Mouse (Mus musculus) embryonic facial prominence, embryonic 13.5 days (tissue): ENCODE measurements at regions not wholly inside any gene's neighbourhood (a gene's known extent, or its start where the extent isn't known, plus 50 kb on each side); places are given as distances from the start of the nearest gene placed in this dataset.

ENCODE experiments used
- ATAC-seq: fragments of 200-750 bp; cut with Nextera tagmentation; 2 replicates; pipeline ENCODE4 v1.8.0; 2017; ENCODE audit warnings: low read depth; ENCODE audit not compliant: insufficient number of reproducible peaks, insufficient read depth, low FRiP score, low TSS enrichment
- H3K27ac ChIP-seq: fragments of 300-500 bp; sonication (generic); 2 replicates; pipeline ENCODE4 v1.5.1; 2015; ENCODE audit warnings: moderate library complexity, mild to moderate bottlenecking, inconsistent platforms
- H3K27me3 ChIP-seq: fragments of 300-500 bp; sonication (generic); 2 replicates; pipeline ENCODE4 v1.6.1; 2015; ENCODE audit warnings: mild to moderate bottlenecking, inconsistent platforms
- H3K36me3 ChIP-seq: fragments of 300-500 bp; sonication (generic); 2 replicates; pipeline ENCODE4 v1.6.1; 2015; ENCODE audit warnings: mild to moderate bottlenecking, inconsistent platforms
- H3K4me1 ChIP-seq: fragments of 300-500 bp; sonication (generic); 2 replicates; pipeline ENCODE4 v1.6.1; 2015; ENCODE audit warnings: inconsistent platforms
- H3K4me2 ChIP-seq: fragments of 300-500 bp; sonication (generic); 2 replicates; pipeline ENCODE4 v1.6.1; 2015; ENCODE audit warnings: moderate library complexity, mild to moderate bottlenecking, inconsistent platforms
- H3K4me3 ChIP-seq: fragments of 300-500 bp; sonication (generic); 2 replicates; pipeline ENCODE4 v1.5.1; 2015; ENCODE audit warnings: mild to moderate bottlenecking, inconsistent platforms
- H3K9ac ChIP-seq: fragments of 300-500 bp; sonication (generic); 2 replicates; pipeline ENCODE4 v1.6.1; 2015; ENCODE audit warnings: mild to moderate bottlenecking, inconsistent platforms
- H3K9me3 ChIP-seq: fragments of 300-500 bp; sonication (generic); 2 replicates; pipeline ENCODE4 v1.6.1; 2016; ENCODE audit warnings: inconsistent platforms
- WGBS: fragments of 180-500 bp; shearing (Covaris S2); methylation state at CpG from one replicate; pipeline ENCODE4 v1.1.7; 2015; ENCODE audit warnings: mixed read lengths; 5-methylcytosine and 5-hydroxymethylcytosine counted together

DNA sequence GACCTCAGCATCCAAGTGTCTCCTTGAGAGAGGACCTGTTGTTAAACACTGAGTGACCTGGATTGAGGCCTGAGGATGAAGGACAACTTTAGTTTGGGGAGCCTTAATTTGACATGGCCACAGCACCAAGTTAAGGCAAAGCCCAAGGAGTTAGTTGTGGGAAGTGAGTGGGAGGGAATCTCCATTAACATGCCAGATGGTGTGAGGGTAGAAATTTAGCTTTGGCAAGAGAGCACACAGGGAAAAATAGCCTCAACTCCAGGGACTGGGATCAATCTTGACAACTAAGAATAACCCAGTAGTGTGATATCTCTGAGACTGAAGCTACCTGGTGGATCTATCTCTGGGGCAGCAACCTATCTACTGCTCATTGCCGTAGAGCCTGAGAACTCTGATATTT lies 105.4 kb downstream of the Ahr start:
- H3K4me1 ChIP-seq: no peaks in the 10 kb centered on the region
- no peak overlapping the region for H3K27ac ChIP-seq
- no peak overlapping the region for H3K4me2 ChIP-seq
- ATAC-seq: no peak
- 92% methylated on average over 1 of the region's 1 CpGs for WGBS
- no peaks in the 10 kb centered on the region for H3K36me3 ChIP-seq
- H3K27me3 ChIP-seq: no peaks in the 10 kb centered on the region
- no peak overlapping the region for H3K9ac ChIP-seq
- H3K9me3 ChIP-seq: no peaks in the 10 kb centered on the region
- H3K4me3 ChIP-seq: no peak overlapping the region

DNA sequence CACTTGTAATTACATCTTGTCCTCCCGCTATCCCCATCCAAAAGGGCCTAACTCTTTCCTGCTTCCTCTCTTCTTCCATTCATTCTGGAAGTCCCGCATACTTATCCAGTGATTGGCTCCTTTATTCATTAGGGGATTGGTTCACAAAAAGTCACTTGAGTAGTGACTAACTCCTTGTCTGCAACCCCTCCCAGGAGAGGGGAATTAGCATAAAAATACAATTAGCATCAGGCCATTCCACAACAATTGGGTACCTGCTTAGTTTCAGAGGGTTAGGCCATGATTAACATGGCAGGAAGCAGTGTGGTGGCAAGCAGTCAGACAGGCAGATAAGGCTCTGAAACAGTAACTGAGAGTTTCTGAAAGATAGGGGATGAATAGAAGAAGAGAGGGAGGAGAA lies 115.6 kb downstream of the Ahr start:
- WGBS: 83% methylated on average over 2 of the region's 2 CpGs

DNA sequence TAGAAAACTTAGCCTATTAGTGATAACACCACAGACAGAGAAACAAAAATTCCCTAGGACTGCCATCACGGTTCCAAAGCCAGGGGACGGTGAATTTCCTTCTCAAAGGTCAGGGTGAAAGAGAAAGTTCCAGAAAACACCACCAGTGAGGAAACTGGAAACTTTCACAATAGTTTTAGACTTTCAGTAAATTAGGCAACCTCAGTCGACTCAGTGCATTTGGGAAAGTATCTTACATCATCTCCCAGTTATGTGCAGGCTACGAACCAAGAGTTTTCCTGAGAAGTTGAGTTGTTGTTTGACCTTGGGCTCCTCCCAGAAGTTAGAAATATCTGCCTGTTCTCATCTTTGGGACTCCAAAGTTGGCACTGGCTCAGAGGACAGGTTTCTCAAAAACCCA lies 116.9 kb downstream of the Ahr start:
- H3K4me3 ChIP-seq: no peak overlapping the region
- no peak overlapping the region for H3K27ac ChIP-seq
- H3K4me1 ChIP-seq: no peaks in the 10 kb centered on the region
- WGBS: 86% methylated on average over 4 of the region's 4 CpGs
- H3K9me3 ChIP-seq: no peaks in the 10 kb centered on the region
- H3K4me2 ChIP-seq: no peak overlapping the region
- H3K9ac ChIP-seq: no peak overlapping the region
- no peaks in the 10 kb centered on the region for H3K36me3 ChIP-seq
- no peak for ATAC-seq
- no peaks in the 10 kb centered on the region for H3K27me3 ChIP-seq

More for the DNA sequence above, 115.6 kb downstream of the Ahr start:
- H3K4me3 ChIP-seq: no peak overlapping the region
- no peaks in the 10 kb centered on the region for H3K27me3 ChIP-seq
- no peak for ATAC-seq
- no peaks in the 10 kb centered on the region for H3K36me3 ChIP-seq
- no peak overlapping the region for H3K27ac ChIP-seq
- H3K9me3 ChIP-seq: no peaks in the 10 kb centered on the region
- H3K4me2 ChIP-seq: no peak overlapping the region
- H3K9ac ChIP-seq: no peak overlapping the region
- no peaks in the 10 kb centered on the region for H3K4me1 ChIP-seq

DNA sequence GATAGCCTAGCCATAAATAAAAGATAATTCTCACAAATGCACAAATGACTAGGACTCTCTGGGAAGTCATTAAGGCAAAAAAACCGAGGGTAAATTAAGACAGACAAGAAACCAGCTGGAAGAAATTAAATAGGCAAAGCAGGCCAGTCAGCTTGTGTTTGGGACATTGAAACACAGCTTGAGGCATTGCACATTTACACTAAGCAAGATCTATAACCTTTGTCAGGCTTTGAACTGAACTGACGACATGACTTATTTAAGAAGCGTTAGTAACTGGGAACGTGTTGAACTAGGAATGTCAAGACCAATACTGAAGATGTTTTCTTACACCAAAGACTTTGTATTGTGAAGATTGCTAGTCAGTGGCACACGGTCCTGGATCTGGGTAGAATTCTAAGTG lies 118.3 kb downstream of the Ahr start:
- Histone ChIP-seq H3K27ac (no peak overlapping the region), H3K36me3 (no peaks in the 10 kb centered on the region), H3K4me3 (no peak overlapping the region), H3K4me2 (no peak overlapping the region), H3K9me3 (no peaks in the 10 kb centered on the region), H3K4me1 (no peaks in the 10 kb centered on the region), H3K27me3 (no peaks in the 10 kb centered on the region), H3K9ac (no peak overlapping the region)
- WGBS: 29% methylated on average over 5 of the region's 5 CpGs
- ATAC-seq: no peak

DNA sequence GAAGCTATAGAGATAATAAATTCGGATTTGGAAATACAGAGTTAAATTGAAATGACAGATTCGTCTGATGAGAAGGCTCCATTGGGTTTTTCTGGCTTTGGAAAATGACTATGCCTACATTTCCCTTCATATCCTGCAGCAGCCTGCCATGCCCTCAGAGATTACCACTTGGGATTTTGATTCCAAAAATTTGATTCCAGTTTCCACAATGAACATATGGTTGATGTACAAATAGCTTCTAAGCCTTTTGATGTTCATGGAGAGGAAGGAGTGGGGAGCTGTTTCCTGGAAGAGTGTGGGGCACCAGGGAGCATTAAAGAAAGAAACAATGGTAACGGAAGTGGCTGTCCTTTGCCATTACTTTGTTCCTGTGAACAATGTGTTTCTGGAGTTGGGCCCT lies 122.1 kb downstream of the Ahr start:
- 73% methylated on average over 3 of the region's 3 CpGs for WGBS
- H3K27me3 ChIP-seq: no peaks in the 10 kb centered on the region
- ATAC-seq: no peak

DNA sequence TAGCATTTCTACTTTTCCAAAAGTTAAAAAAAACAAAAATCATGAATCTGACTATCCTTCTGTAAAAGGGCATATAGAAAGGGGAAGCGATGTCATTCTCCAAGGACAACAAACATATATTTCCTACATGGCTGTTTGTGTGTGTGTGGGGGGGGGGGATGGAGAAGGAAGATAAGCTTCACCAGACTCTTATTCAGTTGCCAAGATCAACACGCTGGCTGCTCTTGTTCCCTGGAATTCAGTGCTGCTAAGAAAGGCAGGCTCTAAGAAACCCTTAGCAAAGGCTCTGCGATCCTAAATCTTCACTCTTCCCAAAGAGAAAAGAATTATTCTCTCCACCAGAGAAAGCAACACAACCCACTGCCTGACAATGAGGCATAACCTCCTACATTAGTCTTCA lies 126.4 kb downstream of the Ahr start:
- ATAC-seq: no peak

More for the DNA sequence above, 122.1 kb downstream of the Ahr start:
- no peak overlapping the region for H3K27ac ChIP-seq
- no peaks in the 10 kb centered on the region for H3K9me3 ChIP-seq
- H3K4me1 ChIP-seq: no peaks in the 10 kb centered on the region
- H3K9ac ChIP-seq: no peak overlapping the region
- H3K4me3 ChIP-seq: no peak overlapping the region
- H3K36me3 ChIP-seq: no peaks in the 10 kb centered on the region
- no peak overlapping the region for H3K4me2 ChIP-seq

DNA sequence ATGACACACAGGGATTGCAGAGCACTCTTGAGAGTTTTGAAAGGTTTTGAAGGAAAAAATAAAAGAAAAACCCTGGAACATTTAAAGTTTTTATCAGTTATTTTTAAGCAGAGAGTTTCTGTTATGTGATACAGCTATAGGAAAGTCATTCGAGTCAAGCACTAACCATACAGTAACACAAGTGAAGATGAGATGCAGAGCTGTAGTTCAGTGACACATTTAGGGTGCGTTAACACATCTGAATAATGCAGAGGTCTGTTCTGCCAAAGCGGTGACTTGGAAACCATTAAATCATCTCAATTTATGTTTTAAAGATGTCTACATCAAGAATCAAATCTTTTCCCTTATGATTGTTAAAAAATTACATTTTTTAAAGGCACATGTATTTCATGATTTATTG lies 126.8 kb downstream of the Ahr start:
- Histone ChIP-seq H3K4me2 (no peak overlapping the region), H3K27me3 (no peaks in the 10 kb centered on the region), H3K9ac (no peak overlapping the region), H3K27ac (no peak overlapping the region), H3K9me3 (no peaks in the 10 kb centered on the region), H3K36me3 (no peaks in the 10 kb centered on the region), H3K4me3 (no peak overlapping the region), H3K4me1 (no peaks in the 10 kb centered on the region)
- no peak for ATAC-seq
- 84% methylated on average over 3 of the region's 3 CpGs for WGBS

More for the DNA sequence above, 126.4 kb downstream of the Ahr start:
- Histone ChIP-seq H3K36me3 (no peaks in the 10 kb centered on the region), H3K4me1 (no peaks in the 10 kb centered on the region), H3K4me2 (no peak overlapping the region), H3K27ac (no peak overlapping the region), H3K9ac (no peak overlapping the region), H3K27me3 (no peaks in the 10 kb centered on the region), H3K9me3 (no peaks in the 10 kb centered on the region), H3K4me3 (no peak overlapping the region)
- WGBS: 70% methylated on average over 3 of the region's 3 CpGs

DNA sequence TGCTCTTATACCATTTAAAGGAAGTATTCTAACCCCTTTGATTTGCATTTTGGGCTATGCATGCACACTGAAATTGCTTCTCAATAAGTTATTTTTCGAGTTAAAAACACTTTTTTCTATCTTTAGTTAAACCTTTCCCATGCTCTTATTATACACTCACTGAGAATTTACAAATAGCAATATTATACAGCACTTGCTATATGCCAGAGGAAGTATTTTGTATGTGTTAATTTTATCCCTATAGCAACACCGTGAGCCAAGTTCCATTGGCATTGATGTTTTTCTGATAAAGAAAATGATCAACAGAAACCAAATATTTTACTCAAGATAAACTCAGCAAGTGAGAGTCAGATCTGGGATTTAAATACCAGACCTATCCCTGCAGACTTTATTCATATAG lies 133.0 kb downstream of the Ahr start:
- no peaks in the 10 kb centered on the region for H3K27me3 ChIP-seq
- no peak overlapping the region for H3K27ac ChIP-seq
- H3K9me3 ChIP-seq: no peaks in the 10 kb centered on the region
- no peaks in the 10 kb centered on the region for H3K36me3 ChIP-seq
- ATAC-seq: no peak
- no peak overlapping the region for H3K9ac ChIP-seq
- H3K4me3 ChIP-seq: no peak overlapping the region
- WGBS: 69% methylated on average over 2 of the region's 2 CpGs
- no peaks in the 10 kb centered on the region for H3K4me1 ChIP-seq
- H3K4me2 ChIP-seq: no peak overlapping the region

DNA sequence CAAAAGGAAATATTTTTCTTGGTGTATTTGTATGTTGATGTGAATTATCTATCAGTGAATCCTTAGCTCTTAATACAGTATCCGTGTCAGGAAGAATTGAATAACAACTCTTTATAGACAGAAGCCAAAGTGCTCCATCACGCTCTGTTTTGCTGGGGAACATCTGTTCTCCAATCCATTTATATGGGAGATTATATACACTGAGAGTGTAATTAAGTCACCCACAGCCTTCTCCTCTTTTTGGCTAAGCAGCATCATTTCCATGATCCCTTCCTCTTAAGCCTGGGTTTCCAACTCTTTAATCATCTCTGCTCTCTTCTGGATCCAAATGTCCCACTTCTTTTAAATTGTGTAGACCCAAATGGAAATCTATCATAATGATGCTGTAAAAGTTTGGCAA lies 133.6 kb downstream of the Ahr start:
- H3K27ac ChIP-seq: no peak overlapping the region
- no peaks in the 10 kb centered on the region for H3K36me3 ChIP-seq
- H3K27me3 ChIP-seq: no peaks in the 10 kb centered on the region
- ATAC-seq: no peak
- H3K4me3 ChIP-seq: no peak overlapping the region
- no peak overlapping the region for H3K9ac ChIP-seq
- H3K4me2 ChIP-seq: no peak overlapping the region
- no peaks in the 10 kb centered on the region for H3K9me3 ChIP-seq
- H3K4me1 ChIP-seq: no peaks in the 10 kb centered on the region
- WGBS: 82% methylated on average over 2 of the region's 2 CpGs

DNA sequence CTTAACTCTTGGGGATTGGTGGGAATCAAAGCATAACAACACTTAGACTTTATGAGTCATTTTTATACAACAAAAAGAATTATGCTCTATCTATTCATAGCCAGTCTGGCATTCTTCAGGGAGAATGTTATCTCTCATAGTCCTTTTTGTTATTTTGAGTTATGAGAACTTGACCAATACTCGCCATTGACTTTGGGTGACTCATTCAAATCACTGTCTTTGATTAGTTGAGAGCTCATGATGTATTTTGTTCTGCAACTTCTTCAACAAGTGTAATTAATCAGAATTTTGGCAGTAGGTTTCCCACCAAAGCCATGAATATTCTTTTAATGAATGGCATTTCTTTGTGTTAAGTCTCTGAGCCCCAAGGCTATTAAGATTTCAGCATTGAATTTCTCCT lies 139.6 kb downstream of the Ahr start:
- no peak for ATAC-seq
- 83% methylated on average over 1 of the region's 1 CpGs for WGBS
- H3K4me2 ChIP-seq: no peak overlapping the region

DNA sequence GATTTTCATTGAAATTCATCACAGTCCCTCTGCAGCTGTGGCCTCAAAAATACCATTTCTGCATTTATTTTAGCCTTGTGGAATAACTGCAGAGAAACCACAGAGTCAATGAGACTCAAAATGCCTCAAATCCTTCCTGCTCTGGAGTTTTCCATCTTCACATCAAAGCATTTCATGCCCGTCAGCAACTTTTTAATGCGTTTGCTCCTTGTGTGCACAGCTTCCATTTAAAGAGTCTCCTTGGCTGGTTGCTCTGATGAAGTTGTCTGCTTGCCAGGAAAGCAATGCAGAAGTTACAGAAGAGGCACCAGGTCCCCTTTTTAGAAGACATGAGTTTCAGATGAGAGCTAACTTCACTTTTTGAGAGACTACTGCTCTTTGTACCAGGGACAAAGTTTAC lies 142.7 kb downstream of the Ahr start:
- H3K36me3 ChIP-seq: no peaks in the 10 kb centered on the region
- WGBS: 36% methylated on average over 2 of the region's 2 CpGs
- H3K4me1 ChIP-seq: 0 out of 2 replicates have a peak, but pooled peaks cover 5% of the 10 kb centered on the region
- H3K9me3 ChIP-seq: no peaks in the 10 kb centered on the region
- H3K9ac ChIP-seq: no peak overlapping the region
- no peak overlapping the region for H3K4me2 ChIP-seq
- no peak for ATAC-seq
- peak overlapping the region; percentile 72 for H3K27ac ChIP-seq
- no peaks in the 10 kb centered on the region for H3K27me3 ChIP-seq
- no peak overlapping the region for H3K4me3 ChIP-seq

More for the DNA sequence above, 139.6 kb downstream of the Ahr start:
- Histone ChIP-seq H3K9ac (no peak overlapping the region), H3K27ac (no peak overlapping the region), H3K27me3 (no peaks in the 10 kb centered on the region), H3K9me3 (no peaks in the 10 kb centered on the region), H3K36me3 (no peaks in the 10 kb centered on the region), H3K4me3 (no peak overlapping the region), H3K4me1 (0 out of 2 replicates have a peak, but pooled peaks cover 5% of the 10 kb centered on the region)

DNA sequence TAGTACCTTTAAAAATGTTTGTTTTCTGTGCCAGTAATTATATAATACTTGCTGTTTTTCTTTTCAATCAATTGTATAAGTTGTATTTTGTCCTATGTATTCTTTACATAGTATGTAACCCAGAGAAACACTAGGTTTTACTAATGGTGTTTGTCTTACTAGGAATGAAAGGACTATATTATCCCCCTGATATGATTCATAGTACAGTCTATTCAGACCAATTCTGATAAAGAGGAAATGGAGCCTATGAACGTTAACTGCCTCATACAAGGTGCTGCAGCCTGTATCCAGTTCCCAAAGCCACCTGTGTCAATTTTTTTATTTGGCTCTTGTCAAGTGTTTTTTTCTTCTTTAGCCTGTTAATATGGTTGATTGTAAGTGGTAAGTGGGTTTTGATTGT lies 144.6 kb downstream of the Ahr start:
- Histone ChIP-seq H3K27ac (no peak overlapping the region), H3K36me3 (no peaks in the 10 kb centered on the region), H3K4me3 (no peak overlapping the region), H3K27me3 (no peaks in the 10 kb centered on the region), H3K4me1 (0 out of 2 replicates have a peak, but pooled peaks cover 5% of the 10 kb centered on the region), H3K9me3 (no peaks in the 10 kb centered on the region), H3K9ac (no peak overlapping the region), H3K4me2 (no peak overlapping the region)
- ATAC-seq: no peak
- 75% methylated on average over 1 of the region's 1 CpGs for WGBS

DNA sequence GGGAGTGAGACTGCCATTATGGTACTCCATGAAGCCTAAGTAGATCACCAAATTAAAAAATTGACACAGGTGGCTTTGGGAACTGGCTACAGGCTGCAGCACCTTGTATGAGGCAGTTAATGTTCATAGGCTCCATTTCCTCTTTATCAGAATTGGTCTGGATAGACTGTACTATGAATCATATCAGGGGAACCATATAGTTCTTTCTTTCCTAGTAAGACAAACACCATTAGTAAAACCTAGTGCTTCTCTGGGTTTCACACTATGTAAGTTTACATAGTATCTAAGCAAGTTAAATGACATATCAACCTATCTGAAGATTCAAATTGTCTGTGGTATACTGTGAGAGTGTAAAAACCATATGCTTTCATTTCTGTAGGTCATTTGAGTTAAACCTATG lies 145.0 kb downstream of the Ahr start:
- ATAC-seq: no peak
- no peaks in the 10 kb centered on the region for H3K27me3 ChIP-seq

More for the DNA sequence above, 145.0 kb downstream of the Ahr start:
- no peaks in the 10 kb centered on the region for H3K9me3 ChIP-seq
- H3K9ac ChIP-seq: no peak overlapping the region
- H3K36me3 ChIP-seq: no peaks in the 10 kb centered on the region
- no peak overlapping the region for H3K4me2 ChIP-seq
- H3K27ac ChIP-seq: no peak overlapping the region
- H3K4me1 ChIP-seq: 0 out of 2 replicates have a peak, but pooled peaks cover 5% of the 10 kb centered on the region
- H3K4me3 ChIP-seq: no peak overlapping the region
